Mouse (Mus musculus): ENCODE measurements around the gene 4922502D21Rik.

GRCm38 (mm10) chr6:129326016-129326415, 5.6 kb downstream of the 4922502D21Rik start:
- TF ChIP-seq CTCF (IDR thresholded peaks at IDR 0.05) (peak; percentile 19; the same call in 1 of the 2 replicates), EP300 (IDR thresholded peaks at IDR 0.05) (no peak)
